Comparison of ENCODE assay signal across 8 mouse cellular contexts in genomic region chr16:59420867-59421251, GRCm38 (mm10). TPM values are rescaled to one million over a fixed set of nuclear protein-coding genes. Genes with fewer than 3 reads are reported as not detected.
DNase-seq lines count a peak whose midpoint lies in the region; TF ChIP-seq lines count a peak whose summit lies in the region.

No protein-coding gene starts in this region.

- H3K27ac ChIP-seq in ES-E14 (ENCODE audit: insufficient read depth, low read depth, low read length, poor library complexity, severe bottlenecking): no peak overlapping the region

- no peak for TF ChIP-seq POLR2A in lung, adult 2 months (IDR thresholded peaks at IDR 0.05; ENCODE audit: borderline replicate concordance, extremely low read depth, low read depth, low read length)

- in situ Hi-C loops in ES-E14 (cut with MboI; ENCODE audit: low sequenced_read_pairs in 2 of 2, unreplicated experiment in 2 of 2): no loop called here

- DNase-seq in ES-E14 (ENCODE audit: low read depth, low spot score): peak; percentile 45
- DNase-seq in adrenal gland, postnatal 14 days: peak; percentile 83
- DNase-seq in embryo, embryonic 9.5 days (ENCODE audit: extremely low spot score): peak; percentile 49
- peak; percentile 68 to 81 for DNase-seq in heart, postnatal 14 days
- DNase-seq in kidney, postnatal 36 days: peak; percentile 78 to 89
- peak; percentile 54 for DNase-seq in lung, adult 2 months
- DNase-seq in ovary, postnatal 36 days (ENCODE audit: low spot score): peak; percentile 53
- peak; percentile 60 to 65 for DNase-seq in urinary bladder, postnatal 36 days (ENCODE audit: low spot score in 2 of 2)

- H3K4me3 ChIP-seq in ES-E14 (ENCODE audit: insufficient read depth in 1 of 2, low read depth in 1 of 2, low read length in 2 of 2, poor library complexity in 1 of 2, severe bottlenecking in 1 of 2): no peak overlapping the region
- H3K4me3 ChIP-seq in lung, adult 2 months (replicated peaks; ENCODE audit: extremely low read depth, low read depth, low read length): no peak overlapping the region

- WGBS in lung, adult 2 months: 7% methylated on average over 6 of the region's 6 CpGs

- no peaks in the 10 kb centered on the region for H3K4me1 ChIP-seq in ES-E14 (ENCODE audit: control insufficient read depth in 2 of 2, insufficient read depth in 2 of 2, low read length in 2 of 2, poor library complexity in 1 of 2)
- H3K4me1 ChIP-seq in lung, adult 2 months (ENCODE audit: control insufficient read depth, insufficient read depth, low read length): no peaks in the 10 kb centered on the region

- H3K9ac ChIP-seq in ES-E14 (ENCODE audit: insufficient read depth, low read depth, low read length, poor library complexity, severe bottlenecking): no peak overlapping the region

- peak; percentile 48; the same call in 1 of the 2 replicates for TF ChIP-seq CTCF in lung, adult 2 months (IDR thresholded peaks at IDR 0.05; ENCODE audit: insufficient read depth, low read length)

- no peaks in the 10 kb centered on the region for H3K9me3 ChIP-seq in ES-E14 (ENCODE audit: control insufficient read depth, insufficient read depth, low read depth, low read length)

- H3K36me3 ChIP-seq in ES-E14 (ENCODE audit: control insufficient read depth, insufficient read depth, low read length, poor library complexity, severe bottlenecking): no peaks in the 10 kb centered on the region

- intact Hi-C loops in heart, postnatal 14 days (cut with DNase I): loop anchor here (2.0 kb wide), 1 partner anchor 196 kb away; no protein-coding TSS in a partner anchor

TF ChIP-seq in ES-E14, 5 proteins besides CTCF, POLR2A, EP300 and RAD21:
- TF ChIP-seq ZNF384 (IDR thresholded peaks at IDR 0.05; ENCODE audit: low read depth, low read length) (no peak), HCFC1 (IDR thresholded peaks at IDR 0.05; ENCODE audit: borderline replicate concordance, insufficient read depth, low read length) (no peak), CHD2 (IDR thresholded peaks at IDR 0.05; ENCODE audit: low read depth, low read length) (no peak), ZC3H11A (IDR thresholded peaks at IDR 0.05; ENCODE audit: borderline replicate concordance, low read depth, low read length) (no peak), MAFK (IDR thresholded peaks at IDR 0.05; ENCODE audit: insufficient read depth, low read depth, low read length) (no peak)

RNA-seq across cellular contexts. Expression of gene Gabrr3, which starts 13.7 kb away (rescaled TPM):
- total RNA-seq in ES-E14 (2012; rRNA removed): 0.04 TPM in 1 of 2 replicates, not detected in the other
- not detected in 2 replicates for total RNA-seq in adrenal gland, postnatal 14 days (2021)
- total RNA-seq in heart, postnatal 14 days (2021): not detected
- polyA plus RNA-seq in lung, adult 2 months (2012; rRNA removed): not detected in 2 replicates

RNA-seq across cellular contexts. Expression of gene Riox2, which starts 50.7 kb away (rescaled TPM):
- 25.4 and 34.6 TPM in 2 replicates for total RNA-seq in ES-E14 (2012; rRNA removed)
- total RNA-seq in adrenal gland, postnatal 14 days (2021): 21.2 and 25.8 TPM in 2 replicates
- 10 to 100 TPM; 12.7 to 12.9 TPM for total RNA-seq in heart, postnatal 14 days (2021)
- polyA plus RNA-seq in lung, adult 2 months (2012; rRNA removed): 4.4 and 7.0 TPM in 2 replicates

RNA-seq across cellular contexts. Expression of gene Olfr209, which starts 57.1 kb away (rescaled TPM):
- total RNA-seq in ES-E14 (2012; rRNA removed): not detected in 2 replicates
- not detected in 2 replicates for total RNA-seq in adrenal gland, postnatal 14 days (2021)
- total RNA-seq in heart, postnatal 14 days (2021): not detected
- polyA plus RNA-seq in lung, adult 2 months (2012; rRNA removed): not detected in 2 replicates
